Mouse (Mus musculus) limb, embryonic 11.5 days (tissue): ENCODE measurements at regions not wholly inside any gene's neighbourhood (a gene's known extent, or its start where the extent isn't known, plus 50 kb on each side); places are given as distances from the start of the nearest gene placed in this dataset.

ENCODE experiments used
- ATAC-seq: fragments of 200-750 bp; cut with Nextera tagmentation; 2 replicates; pipeline ENCODE4 v1.8.0; 2017; ENCODE audit warnings: low read depth; ENCODE audit not compliant: insufficient number of reproducible peaks, low FRiP score, low TSS enrichment
- DNase-seq: peaks from one replicate; pipeline ENCODE4 v3.0.0-alpha.2; 2015; ENCODE audit warnings: low spot score
- H3K27ac ChIP-seq: fragments of 300-500 bp; sonication (generic); replicated peaks from 2 replicates; pipeline ENCODE4 v1.5.1; 2014; ENCODE audit warnings: low read depth, mild to moderate bottlenecking, low read length
- H3K27me3 ChIP-seq: fragments of 300-500 bp; sonication (generic); 2 replicates; pipeline ENCODE4 v1.6.1; 2014; ENCODE audit warnings: mild to moderate bottlenecking, low read length, mixed read lengths; ENCODE audit not compliant: control insufficient read depth, insufficient read depth
- H3K36me3 ChIP-seq: fragments of 300-500 bp; sonication (generic); 2 replicates; pipeline ENCODE4 v1.6.1; 2014; ENCODE audit warnings: mild to moderate bottlenecking, low read length, moderate library complexity, mixed read lengths; ENCODE audit not compliant: control insufficient read depth, insufficient read depth
- H3K4me1 ChIP-seq: fragments of 300-500 bp; sonication (generic); 2 replicates; pipeline ENCODE4 v1.6.1; 2014; ENCODE audit warnings: low read length, mixed read lengths; ENCODE audit not compliant: control insufficient read depth, insufficient read depth
- H3K4me2 ChIP-seq: fragments of 300-500 bp; sonication (generic); 2 replicates; pipeline ENCODE4 v1.6.1; 2014; ENCODE audit warnings: low read depth, mild to moderate bottlenecking, moderate library complexity; ENCODE audit not compliant: severe bottlenecking
- H3K4me3 ChIP-seq: fragments of 300-500 bp; sonication (generic); 2 replicates; pipeline ENCODE4 v1.5.1; 2014; ENCODE audit warnings: low read depth, low read length
- H3K9ac ChIP-seq: fragments of 300-500 bp; sonication (generic); 2 replicates; pipeline ENCODE4 v1.6.1; 2014; ENCODE audit warnings: mild to moderate bottlenecking, low read length
- H3K9me3 ChIP-seq: fragments of 300-500 bp; sonication (generic); 2 replicates; pipeline ENCODE4 v1.6.1; 2016; ENCODE audit warnings: low read length; ENCODE audit not compliant: control insufficient read depth
- WGBS: fragments of 180-500 bp; shearing (Covaris S2); extraction: QIAGEN DNeasy Blood & Tissue Kit; methylation state at CpG from one replicate; pipeline ENCODE4 v1.1.7; 2014; 5-methylcytosine and 5-hydroxymethylcytosine counted together

GRCm38 (mm10) chr2:18587746-18588231, 84.4 kb upstream of the Commd3 start:
- peak; percentile 66 for DNase-seq
- H3K4me1 ChIP-seq = no peaks in the 10 kb centered on the region
- WGBS = under 1% methylated on average over 16 of the region's 16 CpGs

GRCm38 (mm10) chr2:18586925-18587724, 85.1 kb upstream of the Commd3 start:
- DNase-seq = peak; percentile 95
- Histone ChIP-seq H3K4me1 (no peaks in the 10 kb centered on the region), H3K4me3 (peak overlapping the region; percentile 46), H3K9me3 (no peaks in the 10 kb centered on the region), H3K36me3 (no peaks in the 10 kb centered on the region), H3K27me3 (no peaks in the 10 kb centered on the region; the same call in 1 of the 2 replicates), H3K9ac (peak overlapping the region; percentile 59), H3K27ac (no peak overlapping the region), H3K4me2 (peak overlapping the region; percentile 60)
- ATAC-seq = peak; percentile 62; the same call in 1 of the 2 replicates
- under 1% methylated on average over 31 of the region's 31 CpGs for WGBS

More at GRCm38 (mm10) chr2:18587746-18588231, 84.4 kb upstream of the Commd3 start:
- Histone ChIP-seq H3K9me3 (no peaks in the 10 kb centered on the region), H3K27me3 (no peaks in the 10 kb centered on the region; the same call in 1 of the 2 replicates), H3K4me3 (peak overlapping the region; percentile 46), H3K9ac (peak overlapping the region; percentile 59), H3K36me3 (no peaks in the 10 kb centered on the region), H3K27ac (no peak overlapping the region), H3K4me2 (peak overlapping the region; percentile 60)
- peak; percentile 48; the same call in 1 of the 2 replicates for ATAC-seq

- no peaks in the 10 kb centered on the region for H3K36me3 ChIP-seq
- ATAC-seq (no peak), DNase-seq (no peak)
- H3K4me3 ChIP-seq = no peak overlapping the region
- 38% methylated on average over 9 of the region's 9 CpGs for WGBS
- H3K9me3 ChIP-seq = no peaks in the 10 kb centered on the region
- H3K27me3 ChIP-seq = no peaks in the 10 kb centered on the region; the same call in 1 of the 2 replicates
- H3K4me2 ChIP-seq = no peak overlapping the region
- H3K9ac ChIP-seq = no peak overlapping the region
- H3K4me1 ChIP-seq = no peaks in the 10 kb centered on the region
- no peak overlapping the region for H3K27ac ChIP-seq
Measured at GRCm38 (mm10) chr2:18585564-18586336, 86.4 kb upstream of the Commd3 start.

- WGBS = 20% methylated on average over 4 of the region's 4 CpGs
Measured at GRCm38 (mm10) chr2:18558133-18558532, 114.1 kb upstream of the Commd3 start.

GRCm38 (mm10) chr2:18547964-18548643, 124.1 kb upstream of the Commd3 start:
- no peaks in the 10 kb centered on the region for H3K36me3 ChIP-seq
- H3K9ac ChIP-seq = no peak overlapping the region
- no peak overlapping the region for H3K27ac ChIP-seq
- ATAC-seq (no peak), DNase-seq (peak; percentile 21)
- WGBS = 65% methylated on average over 5 of the region's 5 CpGs
- no peaks in the 10 kb centered on the region for H3K27me3 ChIP-seq
- no peaks in the 10 kb centered on the region for H3K9me3 ChIP-seq
- H3K4me1 ChIP-seq = no peaks in the 10 kb centered on the region
- H3K4me3 ChIP-seq = no peak overlapping the region
- H3K4me2 ChIP-seq = no peak overlapping the region

More at GRCm38 (mm10) chr2:18558133-18558532, 114.1 kb upstream of the Commd3 start:
- no peak overlapping the region for H3K4me3 ChIP-seq
- no peak overlapping the region for H3K4me2 ChIP-seq
- DNase-seq = no peak
- no peaks in the 10 kb centered on the region for H3K9me3 ChIP-seq
- H3K27ac ChIP-seq = no peak overlapping the region
- no peak for ATAC-seq
- no peak overlapping the region for H3K9ac ChIP-seq
- H3K36me3 ChIP-seq = no peaks in the 10 kb centered on the region
- no peaks in the 10 kb centered on the region for H3K27me3 ChIP-seq
- H3K4me1 ChIP-seq = no peaks in the 10 kb centered on the region

GRCm38 (mm10) chr2:18524387-18524786, 131.8 kb upstream of the Dnajc1 start:
- H3K27ac ChIP-seq = no peak overlapping the region
- DNase-seq (no peak), ATAC-seq (no peak)
- H3K4me3 ChIP-seq = no peak overlapping the region
- no peaks in the 10 kb centered on the region for H3K27me3 ChIP-seq
- H3K9ac ChIP-seq = no peak overlapping the region
- no peaks in the 10 kb centered on the region for H3K36me3 ChIP-seq
- 86% methylated on average over 7 of the region's 7 CpGs for WGBS
- H3K9me3 ChIP-seq = no peaks in the 10 kb centered on the region
- H3K4me2 ChIP-seq = no peak overlapping the region
- no peaks in the 10 kb centered on the region for H3K4me1 ChIP-seq

GRCm38 (mm10) chr2:18523911-18524310, 131.3 kb upstream of the Dnajc1 start:
- H3K4me2 ChIP-seq = no peak overlapping the region
- H3K9ac ChIP-seq = no peak overlapping the region
- DNase-seq (no peak), ATAC-seq (no peak)
- H3K27ac ChIP-seq = no peak overlapping the region
- WGBS = 91% methylated on average over 3 of the region's 3 CpGs
- H3K4me3 ChIP-seq = no peak overlapping the region
- no peaks in the 10 kb centered on the region for H3K4me1 ChIP-seq
- H3K36me3 ChIP-seq = no peaks in the 10 kb centered on the region
- no peaks in the 10 kb centered on the region for H3K9me3 ChIP-seq
- no peaks in the 10 kb centered on the region for H3K27me3 ChIP-seq

- Histone ChIP-seq H3K9ac (no peak overlapping the region), H3K4me3 (no peak overlapping the region), H3K9me3 (no peaks in the 10 kb centered on the region), H3K4me1 (no peaks in the 10 kb centered on the region), H3K27me3 (no peaks in the 10 kb centered on the region), H3K36me3 (no peaks in the 10 kb centered on the region), H3K4me2 (no peak overlapping the region), H3K27ac (no peak overlapping the region)
- no peak for DNase-seq
- no peak for ATAC-seq
Measured at GRCm38 (mm10) chr2:18513435-18513834, 120.8 kb upstream of the Dnajc1 start.
